Mouse (Mus musculus) MEL-GATA-1-ER (cell line): Measurements from ENCODE around the gene Gbgt1.
"Not testable (repeated sequence)": the region's sequence is repeated elsewhere in the genome, so short reads cannot be mapped to it uniquely, and the experiment has no call there.

ENCODE experiments used
- DNase-seq: peaks from one replicate; pipeline ENCODE4 v3.0.0-alpha.2; 2012; ENCODE audit warnings: low read depth; ENCODE audit errors: extremely low read depth

Gbgt1 gene

DNA sequence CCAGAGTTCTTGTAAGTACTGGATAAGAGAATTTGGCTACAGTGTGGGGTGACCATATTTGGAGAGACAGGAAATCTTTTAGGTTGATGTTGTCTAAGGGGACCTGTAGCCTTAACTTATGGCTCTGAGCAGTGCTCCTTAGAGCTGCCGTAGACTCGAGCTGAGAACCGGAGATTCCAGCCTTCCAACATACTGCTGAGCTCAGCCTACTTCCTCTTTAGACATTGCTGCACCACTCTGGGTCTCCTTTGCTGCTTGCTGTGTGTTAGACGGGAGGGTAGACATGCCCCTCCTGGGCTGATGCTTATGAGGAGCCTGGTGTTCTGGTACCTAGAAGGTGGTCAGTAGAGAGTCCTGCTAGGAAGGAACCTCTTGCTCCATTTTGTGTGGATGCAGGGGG, 1.7 kb downstream of the Gbgt1 start:
- DNase-seq, result no peak

DNA sequence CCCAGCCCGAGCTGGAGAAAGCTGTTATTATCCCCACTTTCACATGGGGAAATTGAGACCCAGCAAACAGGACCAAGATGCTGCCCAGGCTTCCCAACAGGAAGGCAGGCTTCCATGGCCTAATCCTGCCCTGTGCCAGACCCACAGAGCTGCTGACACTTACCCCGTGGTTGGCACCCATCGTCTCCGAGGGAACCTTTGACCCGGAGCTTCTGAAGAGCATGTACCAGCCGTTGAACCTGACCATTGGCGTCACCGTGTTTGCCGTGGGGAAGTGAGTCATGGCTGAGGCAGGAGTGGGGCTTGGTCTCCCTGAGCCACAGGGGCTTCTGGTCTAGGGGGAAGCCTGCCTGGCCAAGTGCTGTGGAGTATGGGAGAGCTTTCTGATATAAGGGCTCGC, 6.3 kb downstream of the Gbgt1 start:
- no peak for DNase-seq

DNA sequence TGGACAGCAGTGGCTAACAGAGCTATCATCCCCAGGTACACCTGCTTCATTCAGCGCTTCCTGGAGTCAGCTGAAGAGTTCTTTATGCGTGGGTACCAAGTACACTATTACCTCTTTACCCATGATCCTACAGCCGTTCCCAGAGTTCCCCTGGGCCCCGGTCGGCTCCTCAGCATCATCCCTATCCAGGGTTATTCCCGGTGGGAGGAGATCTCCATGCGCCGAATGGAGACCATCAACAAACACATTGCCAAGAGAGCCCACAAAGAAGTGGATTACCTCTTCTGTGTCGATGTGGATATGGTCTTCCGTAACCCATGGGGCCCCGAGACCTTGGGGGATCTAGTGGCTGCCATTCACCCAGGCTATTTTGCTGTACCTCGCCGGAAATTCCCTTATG, 8.0 kb downstream of the Gbgt1 start:
- no peak for DNase-seq

DNA sequence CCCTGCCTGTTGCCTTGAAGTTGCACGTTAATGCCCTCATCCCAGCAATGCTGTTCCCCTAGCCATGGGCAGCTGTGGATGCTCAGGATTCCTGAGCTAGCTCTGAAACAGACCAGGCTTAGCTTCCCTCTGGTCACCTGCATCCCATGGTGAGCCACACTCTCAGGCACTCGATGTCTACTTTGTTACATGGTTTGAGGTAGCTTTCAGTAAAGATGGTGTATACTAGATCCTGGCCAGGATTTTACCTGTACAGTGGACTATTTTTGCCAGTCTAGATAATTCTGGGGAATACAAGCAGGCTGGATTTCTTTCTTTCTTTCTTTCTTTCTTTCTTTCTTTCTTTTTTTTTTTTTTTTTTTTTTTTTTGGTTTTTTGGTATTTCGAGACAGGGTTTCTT, 9.1 kb downstream of the Gbgt1 start, which contains the start of gene Gm10134:
Gm10134 (plus strand) TSS at position 301 of the 400 bp plus-strand sequence.
- DNase-seq, result no peak

DNA sequence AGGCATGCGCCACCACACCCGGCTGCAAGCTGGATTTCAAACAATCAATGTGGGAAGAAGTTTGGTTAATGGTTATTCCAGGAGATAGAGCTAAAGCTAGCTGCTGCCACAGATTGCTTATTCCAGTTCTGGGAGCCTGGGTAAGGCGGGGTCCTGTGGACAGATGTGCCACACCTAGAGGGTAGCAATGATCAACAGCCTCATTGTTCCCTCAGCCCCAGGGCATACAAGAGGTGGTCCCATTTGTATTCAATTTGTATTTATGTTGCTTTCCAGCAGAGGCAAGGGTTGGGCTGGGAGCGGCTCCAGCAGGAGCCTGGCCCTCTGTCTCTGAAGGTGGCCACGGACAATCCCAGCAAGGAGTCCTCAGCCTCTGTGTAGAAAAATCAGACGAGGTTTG, 9.6 kb downstream of the Gbgt1 start:
- no peak for DNase-seq

DNA sequence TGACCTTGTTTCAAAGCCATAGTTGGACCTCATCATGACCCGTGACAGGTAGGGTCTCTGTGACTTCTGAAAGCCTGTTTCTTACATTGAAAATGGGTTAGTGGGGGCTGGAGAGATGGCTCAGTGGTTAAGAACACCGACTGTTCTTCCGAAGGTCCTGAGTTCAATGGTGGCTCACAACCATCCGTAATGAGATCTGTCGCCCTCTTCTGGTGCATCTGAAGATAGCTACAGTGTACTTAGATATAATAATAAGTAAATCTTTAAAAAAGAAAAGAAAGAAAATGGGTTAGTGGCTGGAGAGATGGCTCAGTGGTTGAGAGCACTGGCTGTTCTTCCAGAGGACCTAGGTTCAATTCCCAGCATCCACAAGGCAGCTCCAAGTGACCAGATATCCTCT, 14.9 kb downstream of the Gbgt1 start:
- DNase-seq, result not testable (repeated sequence)

DNA sequence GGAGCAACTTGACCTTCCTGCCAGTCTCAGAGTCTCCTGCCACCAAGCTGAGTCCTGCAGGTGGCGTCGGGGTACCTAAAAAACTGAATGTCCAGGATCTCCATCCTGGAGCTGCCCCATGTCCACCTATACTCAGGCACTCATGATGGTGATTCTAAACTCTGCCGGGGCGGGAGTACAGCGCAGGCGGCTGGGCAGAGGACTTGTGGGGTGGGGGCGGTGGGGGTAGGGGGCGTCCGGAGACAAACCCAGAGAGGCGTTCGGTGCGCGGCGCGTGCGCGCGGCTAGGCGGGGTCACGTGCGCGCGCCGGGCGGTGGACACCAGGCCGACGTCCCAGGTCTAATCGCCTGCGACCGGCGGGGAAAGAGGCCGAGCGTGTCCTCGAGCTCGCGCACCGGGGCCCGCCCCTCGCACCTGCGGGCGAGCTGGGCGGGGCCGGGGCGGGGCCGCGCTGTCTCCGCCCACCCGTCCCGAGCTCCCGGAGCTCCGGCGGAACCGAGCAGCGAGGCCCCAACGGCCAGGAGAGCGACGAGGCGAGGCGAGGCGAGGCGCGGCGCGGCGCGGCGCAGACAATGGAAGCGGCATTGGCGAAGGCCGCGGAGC, 16.2 kb downstream of the Gbgt1 start, which contains the start of gene Ralgds:
Ralgds (plus strand) TSS at position 328 of the 604 bp plus-strand sequence.
- no peak for DNase-seq

DNA sequence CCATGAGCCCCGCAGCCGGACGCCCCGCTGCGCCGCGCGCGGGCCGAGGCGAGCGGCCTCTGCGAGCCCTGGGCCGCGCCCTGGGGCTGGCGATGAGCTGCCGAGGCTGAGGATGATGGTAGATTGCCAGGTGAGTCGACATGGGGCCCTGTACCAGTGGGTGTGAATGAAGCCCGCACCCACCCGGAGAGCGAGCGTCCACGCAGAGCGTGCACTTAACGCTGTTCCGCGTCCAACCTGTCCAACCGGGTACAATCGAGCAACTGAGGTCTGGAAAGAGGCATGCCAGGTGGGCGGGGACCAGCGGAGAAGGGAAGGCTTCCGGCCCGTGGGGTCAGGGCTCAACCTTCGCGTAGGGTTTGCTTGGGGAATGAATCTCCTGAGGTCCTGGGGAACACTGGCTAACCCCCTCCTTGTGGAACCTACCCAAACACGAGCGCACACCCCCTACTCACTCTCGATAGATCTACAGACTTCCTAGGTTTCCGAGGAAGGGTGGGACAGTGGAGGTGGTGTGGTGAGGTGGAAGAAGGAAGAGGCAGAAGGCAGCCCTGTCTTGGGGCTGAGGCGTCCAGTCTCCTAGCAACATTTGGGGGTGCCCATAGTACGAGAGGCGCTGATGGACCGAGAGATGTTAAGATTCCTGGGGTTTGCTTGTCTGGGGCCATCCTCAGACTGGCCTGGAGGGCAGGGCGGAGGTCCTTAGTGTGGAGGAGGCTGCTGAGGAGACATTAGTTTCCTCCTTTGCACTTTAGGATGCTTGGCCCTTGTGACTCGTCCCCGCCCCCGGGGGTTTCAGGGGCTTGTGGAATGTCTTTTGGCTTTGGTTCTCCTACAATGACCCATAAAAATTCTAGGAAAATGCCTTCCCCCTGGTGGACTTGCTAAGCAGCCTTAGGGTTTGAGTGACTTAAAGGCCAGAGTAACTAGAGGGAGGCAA, 17.0 kb downstream of the Gbgt1 start:
- DNase-seq, result no peak

DNA sequence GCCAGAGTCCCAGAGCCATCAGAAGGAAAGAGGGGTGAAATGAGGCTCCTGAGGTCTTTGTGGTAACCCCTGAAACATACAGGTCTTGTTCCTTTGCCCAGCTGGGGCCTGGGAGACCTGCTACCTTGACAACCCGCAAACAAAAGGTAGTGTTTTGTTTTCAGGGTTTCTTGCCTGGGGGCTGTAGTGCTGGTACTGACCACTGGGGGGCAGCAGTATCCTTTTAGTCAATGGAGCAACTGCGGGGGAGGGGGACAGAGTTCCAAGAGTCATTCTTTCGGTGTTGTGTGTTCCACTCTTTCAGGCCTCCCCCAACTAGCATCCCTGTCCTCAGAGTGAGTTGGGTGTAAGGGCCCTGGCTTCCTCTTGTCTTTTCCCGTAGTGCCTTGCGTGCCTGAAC, 17.8 kb downstream of the Gbgt1 start:
- no peak for DNase-seq

DNA sequence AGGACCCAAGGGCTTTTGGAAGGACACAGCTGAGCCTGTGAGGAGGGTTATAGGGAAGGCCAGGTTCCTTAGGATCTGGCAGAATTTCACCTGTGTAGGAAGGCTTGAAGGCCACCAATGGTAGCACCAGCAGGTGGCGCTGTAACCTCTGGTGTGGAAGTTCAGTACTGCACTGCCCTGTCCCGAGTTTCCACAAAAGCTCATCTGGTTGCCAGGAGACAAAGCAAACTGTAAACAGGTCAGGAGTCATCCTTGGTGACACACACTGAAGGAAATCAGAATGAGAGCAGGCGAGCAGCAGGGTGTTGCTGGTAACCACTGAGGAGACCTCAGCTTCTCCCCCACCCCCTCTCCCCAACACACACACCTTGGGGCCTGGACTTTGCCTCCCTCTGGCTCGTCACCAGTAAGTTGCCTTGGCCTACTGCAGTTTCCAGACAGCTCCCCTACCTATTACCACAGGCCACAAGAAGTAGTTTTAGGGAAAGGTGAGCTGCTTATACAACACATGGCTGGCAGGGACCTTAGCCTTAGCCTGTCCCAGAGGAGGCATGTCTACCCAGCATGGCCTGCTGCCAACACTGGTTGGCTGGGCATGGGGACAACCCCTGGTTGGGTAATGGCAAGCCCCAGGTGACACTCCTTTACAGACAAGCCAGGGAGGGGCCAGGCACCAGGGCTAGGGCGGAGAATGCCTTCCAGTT, 20.7 kb downstream of the Gbgt1 start:
- no peak for DNase-seq

DNA sequence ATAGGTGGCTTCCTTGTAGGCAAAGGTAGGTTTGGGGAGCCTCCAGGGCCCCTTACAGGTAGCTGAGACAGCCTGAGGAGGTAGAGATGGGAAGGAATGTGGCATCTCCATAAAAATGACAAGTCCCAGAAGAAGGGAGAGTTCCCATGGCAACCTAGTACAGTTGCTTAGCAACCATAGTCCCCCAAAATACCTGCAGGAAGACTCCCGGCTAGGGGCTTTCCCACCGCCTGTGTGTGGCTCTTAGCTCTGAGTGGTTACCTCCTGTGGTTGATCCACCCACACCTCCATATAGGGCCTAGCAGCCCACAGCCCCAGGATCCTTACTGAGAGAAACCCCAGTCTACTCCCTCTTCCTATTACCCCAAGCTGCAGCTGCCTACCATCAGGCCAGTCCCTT, 21.5 kb downstream of the Gbgt1 start:
- DNase-seq, result no peak

DNA sequence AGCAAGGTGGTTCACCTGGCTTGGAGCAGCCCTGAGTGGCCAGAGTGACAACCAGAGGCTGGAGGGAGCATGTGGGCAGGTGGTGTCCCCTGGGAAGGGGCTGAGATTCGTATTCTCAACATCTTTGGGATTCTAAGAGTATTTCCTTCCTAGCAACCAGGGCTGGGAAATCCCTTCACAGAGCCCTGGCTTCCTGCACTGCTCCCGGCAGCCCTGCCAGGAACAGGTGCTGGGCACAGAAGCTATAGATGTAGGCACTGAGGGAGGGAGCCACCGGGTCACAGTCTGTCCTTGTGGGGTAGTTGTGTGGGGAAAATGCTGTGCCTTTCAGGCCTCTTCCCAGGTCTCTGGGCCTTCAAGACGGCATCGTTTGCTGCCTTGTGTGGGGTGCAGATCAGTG, 23.9 kb downstream of the Gbgt1 start:
- no peak for DNase-seq

DNA sequence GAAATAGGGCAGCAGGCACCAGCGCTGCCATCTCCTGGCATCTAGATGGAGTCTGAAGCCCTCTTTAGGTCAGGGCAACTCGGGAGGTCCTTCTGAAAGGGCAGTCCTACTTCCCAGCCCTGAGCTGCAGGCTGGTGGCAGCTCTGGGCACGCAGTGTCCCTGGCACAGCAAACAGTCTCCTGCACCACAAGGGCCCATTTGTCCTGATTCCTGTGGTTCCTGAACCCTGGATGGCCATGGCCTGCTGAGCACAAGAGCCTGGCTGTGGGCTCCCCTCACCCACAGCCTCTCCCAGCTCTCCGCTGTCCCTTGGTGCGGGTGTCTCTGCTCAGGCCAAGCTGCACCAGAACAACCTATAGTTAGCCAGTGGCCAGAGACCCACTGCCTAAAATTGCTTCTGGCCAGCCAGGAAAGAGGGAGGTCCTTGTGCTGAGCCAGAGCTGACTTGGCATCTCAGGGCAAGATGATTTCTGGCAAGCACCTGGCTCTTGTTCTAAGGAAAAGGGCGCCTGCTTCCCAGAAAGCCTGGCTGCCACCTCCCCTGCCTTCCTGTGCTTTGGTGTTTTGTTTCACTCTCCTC, 25.0 kb downstream of the Gbgt1 start:
- DNase-seq, result no peak

DNA sequence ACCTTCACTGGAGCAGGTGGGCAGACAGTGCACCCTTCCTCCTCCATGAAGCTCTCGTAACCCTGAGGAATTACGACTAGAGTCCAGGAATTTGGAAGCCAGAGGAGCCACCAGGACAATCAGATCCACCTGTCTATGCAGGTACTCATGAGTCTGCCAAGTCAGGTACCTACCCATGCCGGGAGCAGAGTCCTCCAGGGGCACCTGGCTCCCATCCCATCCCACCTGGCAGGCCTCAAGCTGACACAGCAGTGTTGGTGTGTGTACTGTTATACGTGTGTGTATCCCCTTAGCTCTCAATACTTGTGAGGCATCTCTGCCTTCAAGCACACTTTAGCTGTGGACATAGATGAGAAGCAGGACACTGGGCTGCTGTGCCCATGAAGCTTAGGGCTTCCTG, 25.5 kb downstream of the Gbgt1 start:
- no peak for DNase-seq

DNA sequence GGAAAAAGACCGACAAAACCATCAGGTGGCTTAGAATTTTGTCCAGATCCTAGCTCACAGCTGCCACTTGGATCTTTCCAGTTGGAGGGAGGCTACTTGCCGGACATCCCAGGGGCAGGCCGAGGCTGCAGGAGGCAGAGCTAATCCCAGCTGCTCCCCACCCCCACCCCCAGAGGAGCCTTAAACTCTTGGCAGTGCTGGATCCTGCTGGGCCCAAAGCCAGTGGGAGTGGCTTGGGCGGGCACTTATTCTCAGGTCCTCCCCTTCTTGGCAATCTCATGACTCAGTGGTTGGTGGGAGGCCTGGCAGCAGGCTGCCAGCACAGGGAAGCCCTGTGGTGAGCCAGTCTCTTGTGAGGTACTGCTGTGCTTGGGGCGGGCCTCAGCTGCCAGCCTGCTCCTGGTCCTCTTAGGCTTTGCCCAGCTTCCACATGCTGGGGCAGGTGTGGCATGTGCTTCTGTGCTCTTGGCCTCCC, 27.0 kb downstream of the Gbgt1 start:
- DNase-seq, result no peak

DNA sequence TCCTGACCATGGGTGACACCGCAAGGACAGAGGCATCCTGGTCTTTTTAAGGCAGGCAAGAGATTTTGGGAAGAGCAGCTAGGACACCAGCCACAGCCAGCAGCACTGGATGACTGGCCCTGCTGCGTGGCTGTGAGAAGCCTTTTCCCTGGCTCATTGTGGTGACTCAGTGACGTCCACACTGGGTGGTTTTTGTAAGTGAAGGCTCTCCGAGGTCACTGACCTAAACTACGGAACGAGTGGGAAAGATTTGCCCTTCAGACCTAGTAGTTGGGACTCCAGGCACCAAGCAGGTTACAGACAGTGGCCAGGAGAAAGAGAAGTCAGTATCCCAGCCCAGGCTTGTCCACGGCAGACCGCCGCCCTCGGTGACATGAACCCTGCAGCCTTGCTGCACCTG, 27.7 kb downstream of the Gbgt1 start:
- DNase-seq, result no peak

DNA sequence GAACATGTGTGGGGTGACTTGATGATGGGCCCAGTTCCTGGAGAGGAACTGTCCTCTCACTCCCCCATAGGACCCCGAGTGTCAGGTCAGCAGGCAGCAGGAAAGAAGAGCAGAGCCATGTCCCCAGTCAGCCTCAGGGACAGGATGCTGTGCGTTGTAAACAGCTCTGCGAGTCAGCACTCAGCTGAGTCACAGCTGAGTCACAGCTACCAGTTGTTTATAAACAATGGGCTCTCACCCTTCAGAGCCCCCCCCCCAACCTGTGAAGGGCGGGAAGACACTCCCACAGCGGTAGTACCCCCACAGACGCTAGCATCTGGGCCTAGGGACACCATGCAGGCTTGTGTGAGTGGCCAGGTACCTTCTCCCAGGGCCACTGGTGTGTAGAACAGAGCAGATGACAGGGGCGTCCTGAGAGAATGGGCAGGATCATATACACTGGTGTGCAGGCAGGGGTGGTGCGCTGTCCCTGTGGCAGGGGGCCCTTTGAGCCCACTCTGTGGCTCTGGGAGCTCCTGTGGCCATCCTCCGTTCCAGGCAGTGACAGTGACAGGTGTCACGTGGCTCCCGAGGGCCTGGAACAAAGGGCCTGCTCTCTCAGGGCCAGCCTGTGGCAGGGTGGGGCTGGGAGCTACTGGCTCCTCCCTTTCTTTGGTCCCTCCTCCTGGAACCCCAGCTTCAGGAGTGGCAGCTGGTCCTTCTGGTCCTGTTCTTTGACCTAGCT, 28.7 kb downstream of the Gbgt1 start:
- DNase-seq, result no peak

DNA sequence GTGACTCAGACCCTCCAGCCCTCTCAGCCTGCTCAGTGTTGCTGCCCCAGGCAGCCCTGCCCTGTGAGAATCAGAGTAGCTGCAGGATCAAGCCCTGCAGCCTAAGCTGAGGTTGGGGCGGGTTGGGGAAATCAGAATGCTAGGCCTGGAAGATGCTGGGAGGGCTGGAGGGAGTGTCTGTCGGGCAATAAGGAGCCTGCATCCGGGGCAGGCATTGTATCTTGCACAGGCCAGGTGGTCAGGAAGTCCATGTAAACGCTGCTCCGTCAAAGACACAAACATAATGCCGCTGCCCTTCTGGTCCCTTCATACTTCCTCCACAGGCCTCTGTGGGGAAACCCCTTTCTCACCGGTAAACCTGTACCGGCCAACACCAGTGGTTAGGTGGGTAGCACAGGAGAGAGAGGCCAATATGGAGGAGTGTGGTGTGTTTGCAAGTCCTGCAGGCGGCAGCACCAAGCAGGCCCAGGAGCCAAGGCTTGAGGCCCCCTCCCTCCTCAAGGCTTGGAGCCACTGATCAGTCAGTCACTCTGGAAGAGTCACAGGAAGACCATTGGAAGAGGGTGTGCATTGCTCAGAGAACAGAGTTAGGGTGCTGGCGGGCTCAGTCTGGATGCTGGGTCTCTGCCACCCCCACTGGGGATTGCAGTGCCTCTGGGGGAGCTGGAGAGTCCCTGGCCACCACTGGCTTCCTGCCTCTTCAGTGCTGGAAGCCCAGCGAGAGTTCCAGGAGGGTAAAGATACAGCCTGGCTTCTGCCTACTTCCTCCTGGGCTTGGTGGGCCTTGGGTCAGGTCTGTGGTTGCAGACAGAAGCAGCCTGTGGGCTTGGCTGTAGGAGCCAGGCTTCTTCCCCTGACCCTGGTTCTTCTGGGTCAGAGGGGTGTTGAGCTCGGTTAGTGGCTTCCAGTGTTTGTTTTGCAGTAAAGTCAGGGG, 29.5 kb downstream of the Gbgt1 start:
- no peak for DNase-seq

DNA sequence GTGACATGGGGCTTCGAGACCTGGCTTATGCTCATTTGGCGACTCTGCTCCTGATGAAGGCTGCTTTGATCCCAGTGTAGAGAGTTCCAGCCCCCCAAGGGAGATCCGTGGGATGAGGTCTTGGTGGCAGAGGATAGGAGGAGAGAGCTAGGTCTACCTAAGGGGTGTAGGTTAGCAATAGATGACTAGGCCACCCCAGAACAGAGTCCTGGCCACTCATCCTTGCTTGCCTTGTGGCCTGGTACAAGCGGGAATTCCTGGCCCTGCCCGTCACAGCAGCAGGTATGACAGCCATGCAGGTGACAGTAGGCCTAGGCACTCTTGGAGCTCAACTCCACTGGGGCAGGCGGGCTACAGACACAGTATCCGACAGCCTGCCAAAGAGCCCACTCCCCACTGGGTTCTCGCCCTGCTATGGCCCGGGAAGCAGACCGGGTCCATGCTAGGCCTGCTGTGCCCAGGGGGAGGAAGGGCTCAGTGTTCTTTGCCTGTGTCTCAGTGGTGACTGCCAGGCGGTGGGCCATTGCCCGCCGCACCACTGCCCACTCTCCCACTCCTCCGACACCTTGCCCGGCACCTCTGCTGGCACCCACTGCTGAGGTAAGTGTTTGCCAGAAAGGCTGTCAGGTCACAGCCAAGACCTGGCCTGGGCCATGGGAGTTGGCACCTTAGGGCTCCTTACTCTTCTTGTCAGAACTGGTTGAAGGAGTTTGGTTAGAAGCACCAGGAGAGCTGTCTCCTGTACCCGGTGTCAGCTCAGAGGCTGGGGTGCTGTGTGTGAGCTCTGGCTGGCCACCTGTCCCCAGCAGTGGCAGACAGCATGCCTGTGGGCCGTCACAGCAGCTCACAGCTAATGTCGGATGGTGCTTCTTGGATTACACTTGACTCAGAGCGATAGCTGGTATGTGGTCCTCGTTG, 31.0 kb downstream of the Gbgt1 start:
- no peak for DNase-seq
